Mouse (Mus musculus) stomach, postnatal 0 days (tissue): ENCODE measurements around the gene Slc13a3.

Experiments used
- CTCF ChIP-seq: IDR thresholded peaks from 2 replicates; pipeline ENCODE4 v1.5.1; 2016; ENCODE audit warnings: antibody characterized with exemption, low read depth, mild to moderate bottlenecking, moderate library complexity
- EP300 ChIP-seq: optimal IDR thresholded peaks from 2 replicates; pipeline ENCODE3; 2016; ENCODE audit warnings: antibody characterized with exemption

DNA sequence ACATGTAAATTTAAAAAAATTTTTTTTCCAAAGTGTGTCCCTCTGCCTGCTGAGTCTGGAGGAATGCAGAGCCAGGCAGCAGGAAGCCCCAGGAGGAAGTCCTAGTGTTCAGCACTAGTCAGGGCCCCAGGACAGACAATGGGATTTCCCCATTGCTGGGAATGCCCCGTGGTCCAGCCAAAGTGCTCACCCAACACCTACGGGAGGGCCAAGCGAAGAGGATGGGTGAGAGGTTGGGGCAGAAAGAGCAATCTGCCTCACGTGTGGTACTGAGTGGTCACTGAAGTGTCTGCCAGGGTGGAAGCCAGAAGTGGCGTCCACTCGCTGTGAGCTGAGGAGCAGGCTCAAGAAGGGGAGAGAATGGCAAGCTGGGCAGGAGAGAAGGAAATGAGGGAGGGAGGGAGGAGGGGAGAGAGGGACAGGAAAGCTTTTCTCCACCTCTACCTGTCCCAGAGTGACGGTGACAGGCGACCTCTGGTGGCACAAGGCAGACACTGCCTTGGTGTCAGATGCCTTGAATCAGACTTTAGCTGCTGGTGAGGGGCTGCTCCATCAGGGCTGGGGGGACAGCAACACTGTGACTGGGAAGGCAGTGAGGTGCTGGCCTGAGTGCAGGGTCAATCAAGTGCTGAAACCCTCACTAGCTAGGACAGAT, 14.0 kb upstream of the Slc13a3 start:
- TF ChIP-seq CTCF, result peak; percentile 94
- TF ChIP-seq EP300, result no peak
